Mouse (Mus musculus): ENCODE results near the gene Map4k2.

The Map4k2 gene

GRCm38 (mm10) chr19:6318145-6318544 lies 22.8 kb upstream of the Map4k2 start:
- DNase-seq: no peak

- DNase-seq: no peak
Measured at GRCm38 (mm10) chr19:6321358-6321757, 19.6 kb upstream of the Map4k2 start.

- DNase-seq: no peak
Measured at GRCm38 (mm10) chr19:6321786-6322621, 18.9 kb upstream of the Map4k2 start.

GRCm38 (mm10) chr19:6324751-6325150 lies 16.2 kb upstream of the Map4k2 start:
- DNase-seq: no peak

- DNase-seq: no peak
Measured at GRCm38 (mm10) chr19:6331178-6331577, 9.8 kb upstream of the Map4k2 start.

GRCm38 (mm10) chr19:6331719-6332516 lies 9.0 kb upstream of the Map4k2 start:
- peak; percentile 58 for DNase-seq

- no peak for DNase-seq
Measured at GRCm38 (mm10) chr19:6333761-6334595, 7.0 kb upstream of the Map4k2 start.

GRCm38 (mm10) chr19:6334673-6335457 lies 6.1 kb upstream of the Map4k2 start, which contains the start of gene Men1:
TSS of gene Men1 (plus strand) at chr19:6334979.
- peak; percentile 96 for DNase-seq

GRCm38 (mm10) chr19:6335458-6335827 lies 5.5 kb upstream of the Map4k2 start:
- DNase-seq: peak; percentile 61

- no peak for DNase-seq
Measured at GRCm38 (mm10) chr19:6336920-6337319, 4.0 kb upstream of the Map4k2 start.

- no peak for DNase-seq
Measured at GRCm38 (mm10) chr19:6338171-6338570, 2.8 kb upstream of the Map4k2 start.

GRCm38 (mm10) chr19:6338716-6339115 lies 2.2 kb upstream of the Map4k2 start:
- no peak for DNase-seq

- DNase-seq: no peak
Measured at GRCm38 (mm10) chr19:6339191-6339590, 1.7 kb upstream of the Map4k2 start.

GRCm38 (mm10) chr19:6339890-6340504 lies 938 bp upstream of the Map4k2 start:
- DNase-seq: peak; percentile 65

GRCm38 (mm10) chr19:6341453-6342077 lies 630 bp downstream of the Map4k2 start:
- no peak for DNase-seq

GRCm38 (mm10) chr19:6342276-6342933 lies 1.5 kb downstream of the Map4k2 start:
- no peak for DNase-seq

- peak; percentile 62 for DNase-seq
Measured at GRCm38 (mm10) chr19:6343066-6343925, 2.4 kb downstream of the Map4k2 start.

- DNase-seq: peak; percentile 72
Measured at GRCm38 (mm10) chr19:6343996-6344395, 3.1 kb downstream of the Map4k2 start.

GRCm38 (mm10) chr19:6346023-6346422 lies 5.1 kb downstream of the Map4k2 start:
- DNase-seq: no peak

GRCm38 (mm10) chr19:6346661-6347060 lies 5.7 kb downstream of the Map4k2 start:
- DNase-seq: no peak
